Mouse (Mus musculus) midbrain, embryonic 10.5 days (tissue): Measurements from ENCODE around the gene Apol7a. TPM values are rescaled to one million over a fixed set of nuclear protein-coding genes. Genes with fewer than 3 reads are reported as not detected.
"Not testable (repeated sequence)": the region's sequence is repeated elsewhere in the genome, so short reads cannot be mapped to it uniquely, and the experiment has no call there.

Experiments
- DNase-seq: peaks from one replicate; pipeline ENCODE4 v3.0.0-alpha.2; 2017; ENCODE audit warnings: low spot score
- H3K27ac ChIP-seq: fragments of 300-500 bp; sonication (generic); replicated peaks from 2 replicates; pipeline ENCODE4 v1.5.1; 2016; ENCODE audit warnings: mild to moderate bottlenecking
- H3K27me3 ChIP-seq: fragments of 300-500 bp; sonication (generic); 2 replicates; pipeline ENCODE4 v1.6.1; 2016; ENCODE audit warnings: low read depth, mild to moderate bottlenecking; ENCODE audit not compliant: poor library complexity, severe bottlenecking
- H3K36me3 ChIP-seq: fragments of 300-500 bp; sonication (generic); 2 replicates; pipeline ENCODE4 v1.6.1; 2016; ENCODE audit warnings: mild to moderate bottlenecking, moderate library complexity
- H3K4me1 ChIP-seq: fragments of 300-500 bp; sonication (generic); 2 replicates; pipeline ENCODE4 v1.6.1; 2016
- H3K4me3 ChIP-seq: fragments of 300-500 bp; sonication (generic); 2 replicates; pipeline ENCODE4 v1.5.1; 2016; ENCODE audit warnings: mild to moderate bottlenecking, moderate library complexity
- H3K9me3 ChIP-seq: fragments of 300-500 bp; sonication (generic); replicated peaks from 2 replicates; pipeline ENCODE4 v1.6.1; 2016; ENCODE audit warnings: mild to moderate bottlenecking
- WGBS: fragments of 180-500 bp; shearing (Covaris S2); methylation state at CpG from one replicate; pipeline ENCODE4 v1.1.7; 2016; 5-methylcytosine and 5-hydroxymethylcytosine counted together
- polyA plus RNA-seq: library from polyadenylated mRNA; unstranded; fragments of >200 nt; fragmentation: Nextera tagmentation; extraction: Ambion mirVana; gene quantifications from 2 replicates; pipeline ENCODE4 v1.2.1, GENCODE M21; 2016

The Apol7a gene
- polyA plus RNA-seq, 1 experiment from 2014 or later: not detected

GRCm38 (mm10) chr15:77393832-77394231 is 5.1 kb downstream of the Apol7a start:
- not testable (repeated sequence) for H3K27me3 ChIP-seq, H3K27ac ChIP-seq, H3K9me3 ChIP-seq, H3K4me1 ChIP-seq, H3K4me3 ChIP-seq, DNase-seq, H3K36me3 ChIP-seq
- WGBS: 66% methylated on average over 3 of the region's 3 CpGs

- Histone ChIP-seq H3K27me3 (no peaks in the 10 kb centered on the region), H3K4me1 (no peaks in the 10 kb centered on the region), H3K9me3 (no peaks in the 10 kb centered on the region), H3K27ac (no peak overlapping the region), H3K4me3 (no peak overlapping the region), H3K36me3 (no peaks in the 10 kb centered on the region)
- DNase-seq: no peak
- 96% methylated on average over 2 of the region's 2 CpGs for whole genome bisulfite sequencing
Observed at GRCm38 (mm10) chr15:77387462-77387861, 11.4 kb downstream of the Apol7a start.

- H3K4me3 ChIP-seq: no peak overlapping the region
- no peak for DNase-seq
- no peaks in the 10 kb centered on the region for H3K36me3 ChIP-seq
- H3K27ac ChIP-seq: no peak overlapping the region
- H3K9me3 ChIP-seq: no peaks in the 10 kb centered on the region
- H3K27me3 ChIP-seq: no peaks in the 10 kb centered on the region
- no peaks in the 10 kb centered on the region for H3K4me1 ChIP-seq
- 94% methylated on average over 7 of the region's 7 CpGs for WGBS
Observed at GRCm38 (mm10) chr15:77384340-77385030, 14.4 kb downstream of the Apol7a start.

GRCm38 (mm10) chr15:77382880-77383279 is 16.0 kb downstream of the Apol7a start:
- no peaks in the 10 kb centered on the region for H3K36me3 ChIP-seq
- 61% methylated on average over 1 of the region's 1 CpGs for WGBS
- no peaks in the 10 kb centered on the region for H3K9me3 ChIP-seq
- H3K4me3 ChIP-seq: no peak overlapping the region
- no peak overlapping the region for H3K27ac ChIP-seq
- DNase-seq: no peak
- H3K27me3 ChIP-seq: no peaks in the 10 kb centered on the region
- no peaks in the 10 kb centered on the region for H3K4me1 ChIP-seq

GRCm38 (mm10) chr15:77382271-77382850 is 16.5 kb downstream of the Apol7a start:
- Histone ChIP-seq H3K9me3 (no peaks in the 10 kb centered on the region), H3K27me3 (no peaks in the 10 kb centered on the region), H3K4me3 (no peak overlapping the region), H3K27ac (no peak overlapping the region), H3K4me1 (no peaks in the 10 kb centered on the region), H3K36me3 (no peaks in the 10 kb centered on the region)
- WGBS: 91% methylated on average over 11 of the region's 11 CpGs
- no peak for DNase-seq

GRCm38 (mm10) chr15:77381481-77381880 is 17.4 kb downstream of the Apol7a start:
- Histone ChIP-seq H3K9me3 (no peaks in the 10 kb centered on the region), H3K27ac (no peak overlapping the region), H3K4me1 (no peaks in the 10 kb centered on the region), H3K4me3 (no peak overlapping the region), H3K27me3 (no peaks in the 10 kb centered on the region), H3K36me3 (no peaks in the 10 kb centered on the region)
- WGBS: 82% methylated on average over 6 of the region's 6 CpGs
- no peak for DNase-seq

GRCm38 (mm10) chr15:77379921-77380320 is 19.0 kb downstream of the Apol7a start:
- H3K4me1 ChIP-seq: no peaks in the 10 kb centered on the region
- H3K4me3 ChIP-seq: no peak overlapping the region
- 50% methylated on average over 4 of the region's 4 CpGs for WGBS
- no peaks in the 10 kb centered on the region for H3K36me3 ChIP-seq
- no peaks in the 10 kb centered on the region for H3K9me3 ChIP-seq
- no peak for DNase-seq
- H3K27me3 ChIP-seq: no peaks in the 10 kb centered on the region
- H3K27ac ChIP-seq: no peak overlapping the region

- H3K36me3 ChIP-seq: no peaks in the 10 kb centered on the region
- no peak overlapping the region for H3K4me3 ChIP-seq
- no peak overlapping the region for H3K27ac ChIP-seq
- H3K27me3 ChIP-seq: no peaks in the 10 kb centered on the region
- no peaks in the 10 kb centered on the region for H3K9me3 ChIP-seq
- no peaks in the 10 kb centered on the region for H3K4me1 ChIP-seq
- no peak for DNase-seq
- 94% methylated on average over 4 of the region's 4 CpGs for WGBS
Observed at GRCm38 (mm10) chr15:77377419-77377818, 21.5 kb downstream of the Apol7a start.

- 91% methylated on average over 7 of the region's 7 CpGs for WGBS
- H3K4me1 ChIP-seq: no peaks in the 10 kb centered on the region
- no peaks in the 10 kb centered on the region for H3K27me3 ChIP-seq
- no peak for DNase-seq
- H3K36me3 ChIP-seq: no peaks in the 10 kb centered on the region
- no peak overlapping the region for H3K4me3 ChIP-seq
- H3K9me3 ChIP-seq: no peaks in the 10 kb centered on the region
- no peak overlapping the region for H3K27ac ChIP-seq
Observed at GRCm38 (mm10) chr15:77376920-77377319, 22.0 kb downstream of the Apol7a start.

GRCm38 (mm10) chr15:77370588-77370987 is 28.3 kb downstream of the Apol7a start:
- DNase-seq: no peak
- Histone ChIP-seq H3K4me1 (peaks cover 31% of the 10 kb centered on the region), H3K36me3 (no peaks in the 10 kb centered on the region), H3K9me3 (no peaks in the 10 kb centered on the region), H3K27ac (no peak overlapping the region), H3K4me3 (no peak overlapping the region), H3K27me3 (peaks cover 5% of the 10 kb centered on the region; the same call in 1 of the 2 replicates)
- WGBS: 87% methylated on average over 8 of the region's 8 CpGs

GRCm38 (mm10) chr15:77369981-77370380 is 28.9 kb downstream of the Apol7a start:
- Histone ChIP-seq H3K27ac (no peak overlapping the region), H3K4me1 (peaks cover 31% of the 10 kb centered on the region), H3K4me3 (no peak overlapping the region), H3K36me3 (no peaks in the 10 kb centered on the region), H3K9me3 (no peaks in the 10 kb centered on the region), H3K27me3 (peaks cover 5% of the 10 kb centered on the region; the same call in 1 of the 2 replicates)
- DNase-seq: no peak
- WGBS: 93% methylated on average over 21 of the region's 21 CpGs

GRCm38 (mm10) chr15:77368818-77369320 is 30.0 kb downstream of the Apol7a start:
- Histone ChIP-seq H3K27me3 (peaks cover 5% of the 10 kb centered on the region; the same call in 1 of the 2 replicates), H3K9me3 (no peaks in the 10 kb centered on the region), H3K27ac (no peak overlapping the region), H3K4me3 (no peak overlapping the region), H3K36me3 (no peaks in the 10 kb centered on the region), H3K4me1 (peaks cover 36% of the 10 kb centered on the region)
- no peak for DNase-seq
- WGBS: 87% methylated on average over 12 of the region's 12 CpGs

GRCm38 (mm10) chr15:77368148-77368547 is 30.8 kb downstream of the Apol7a start:
- WGBS: 1% methylated on average over 13 of the region's 13 CpGs
- Histone ChIP-seq H3K4me1 (peaks cover 44% of the 10 kb centered on the region), H3K27ac (peak overlapping the region; percentile 50; the same call in 1 of the 2 replicates), H3K27me3 (peaks cover 5% of the 10 kb centered on the region; the same call in 1 of the 2 replicates), H3K36me3 (no peaks in the 10 kb centered on the region), H3K9me3 (no peaks in the 10 kb centered on the region), H3K4me3 (no peak overlapping the region)
- peak; percentile 92 for DNase-seq
